Mouse (Mus musculus) C2C12 (cell line): ENCODE results near the gene Txlng.

ENCODE experiments used
- CEBPB ChIP-seq: IDR thresholded peaks from one replicate; pipeline ENCODE4 v1.6.1; 2011; ENCODE audit warnings: low read depth, mild to moderate bottlenecking, control low read depth, moderate library complexity
- CTCF ChIP-seq: IDR thresholded peaks from one replicate; pipeline ENCODE4 v1.5.1; 2011; ENCODE audit not compliant: control insufficient read depth, insufficient read depth, insufficient read length
- FOSL1 ChIP-seq: IDR thresholded peaks from one replicate; pipeline ENCODE4 v1.8.0; 2011; ENCODE audit warnings: mild to moderate bottlenecking, low read length; ENCODE audit not compliant: poor library complexity, insufficient read depth, severe bottlenecking
- MYOD1 ChIP-seq: IDR thresholded peaks from one replicate; pipeline ENCODE4 v1.6.1; 2011; ENCODE audit warnings: low read depth; ENCODE audit not compliant: control insufficient read depth, insufficient read length

- no peak for TF ChIP-seq CTCF
- no peak for TF ChIP-seq FOSL1
- no peak for TF ChIP-seq CEBPB
- TF ChIP-seq MYOD1, result no peak
These were observed 99.2 kb downstream of the Txlng start for GRCm38 (mm10) chrX:162730031-162730430.
